Mouse (Mus musculus): ENCODE results near the gene Camta1. TPM values are rescaled to one million over a fixed set of nuclear protein-coding genes. Genes with fewer than 3 reads are reported as not detected.

The Camta1 gene
- polyA plus RNA-seq, 1 experiment = 155 TPM

DNA sequence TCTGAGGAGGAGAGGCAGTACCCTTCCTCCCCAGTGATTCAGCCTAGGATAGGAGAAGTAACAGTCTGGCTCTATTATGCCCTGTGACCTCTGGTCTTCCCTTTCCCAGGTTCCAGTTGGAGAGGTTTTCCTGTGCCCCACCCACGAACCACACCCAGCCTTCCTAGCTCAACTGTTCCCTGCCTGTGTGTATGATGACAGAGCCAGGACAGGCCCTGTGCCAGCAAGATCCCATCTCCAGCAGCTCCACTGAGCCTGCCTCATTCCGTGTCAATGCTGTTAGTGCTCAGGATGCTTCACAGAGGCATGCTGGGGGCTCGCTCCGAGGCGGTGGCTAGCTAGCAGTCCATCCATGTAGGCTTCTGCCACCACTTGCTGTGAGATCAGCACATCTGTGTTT is 321.8 kb downstream of the Camta1 start:
- DNase-seq = peak; percentile 57 to 67
- 30% methylated on average over 5 of the region's 5 CpGs for WGBS
- Histone ChIP-seq H3K4me1 (ENCODE audit: control insufficient read depth, insufficient read depth, low read length) (peaks cover 6% of the 10 kb centered on the region), H3K27ac (ENCODE audit: insufficient read depth, low read length) (no peak overlapping the region), H3K4me3 (replicated peaks; ENCODE audit: insufficient read depth, low read depth, low read length) (no peak overlapping the region), H3K27me3 (ENCODE audit: control insufficient read depth, insufficient read depth, low read length) (no peaks in the 10 kb centered on the region)
- TF ChIP-seq CTCF (IDR thresholded peaks at IDR 0.05; ENCODE audit: borderline replicate concordance, insufficient read depth, low read depth, low read length) = no peak

DNA sequence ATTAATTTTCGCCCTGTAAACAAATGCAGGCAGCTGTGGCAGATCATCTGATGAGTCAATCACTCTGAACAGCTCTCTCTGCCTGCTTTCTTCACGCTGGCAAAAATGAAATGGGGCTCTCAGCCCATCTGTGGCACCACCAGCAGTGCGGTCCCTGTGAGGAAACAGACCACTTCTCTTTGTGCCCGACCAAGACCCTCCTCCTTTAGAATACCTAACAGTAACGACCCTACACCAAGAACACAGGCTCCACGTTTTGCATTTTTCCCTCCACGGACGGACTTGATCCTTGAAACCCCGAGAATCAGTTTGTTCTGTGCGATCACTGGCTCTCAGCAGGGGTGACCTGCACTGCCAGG is 322.5 kb downstream of the Camta1 start:
- no peak overlapping the region for H3K27ac ChIP-seq (ENCODE audit: insufficient read depth, low read length)
- TF ChIP-seq CTCF (IDR thresholded peaks at IDR 0.05; ENCODE audit: borderline replicate concordance, insufficient read depth, low read depth, low read length) (no peak), POLR2A (IDR thresholded peaks at IDR 0.05; ENCODE audit: borderline replicate concordance, insufficient read depth, low read length) (no peak)
- peaks cover 6% of the 10 kb centered on the region for H3K4me1 ChIP-seq (ENCODE audit: control insufficient read depth, insufficient read depth, low read length)
- WGBS = 68% methylated on average over 10 of the region's 10 CpGs
- H3K4me3 ChIP-seq (replicated peaks; ENCODE audit: insufficient read depth, low read depth, low read length) = no peak overlapping the region
- no peaks in the 10 kb centered on the region for H3K27me3 ChIP-seq (ENCODE audit: control insufficient read depth, insufficient read depth, low read length)
- no peak for DNase-seq

DNA sequence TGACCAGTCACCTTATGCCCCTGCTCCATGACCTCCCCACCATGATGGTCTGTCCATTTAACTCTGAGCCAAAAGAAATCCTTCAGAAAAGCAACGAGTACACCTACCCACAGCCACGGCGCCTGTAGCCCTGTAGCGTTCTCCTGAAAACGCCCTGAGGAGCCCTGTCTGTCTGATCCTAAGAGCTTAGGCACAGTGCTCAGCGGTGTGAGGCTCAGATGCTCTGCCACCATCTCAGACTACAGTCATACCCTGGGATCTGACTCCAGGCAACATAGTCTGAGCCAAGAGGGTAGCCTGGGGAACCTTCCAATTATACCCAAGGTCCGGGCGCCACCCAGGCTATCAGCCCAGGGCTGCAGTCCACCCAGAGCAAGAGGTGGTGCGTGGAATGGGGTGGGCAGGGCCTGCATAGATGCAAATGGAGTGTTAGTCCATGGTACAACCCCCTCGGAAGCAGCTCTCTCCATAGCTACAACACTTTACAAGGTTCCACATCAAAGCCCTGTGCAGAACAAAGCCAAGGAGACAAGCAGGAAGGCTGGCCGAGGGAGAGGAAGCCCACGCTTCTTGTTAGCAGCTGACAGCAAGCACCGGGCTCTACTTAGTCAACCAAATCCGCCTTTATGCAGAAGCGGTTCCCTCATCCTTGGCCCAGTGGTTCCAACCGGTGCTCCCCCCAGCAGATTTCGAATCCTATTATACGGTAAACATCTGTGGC is 323.1 kb downstream of the Camta1 start:
- no peaks in the 10 kb centered on the region for H3K27me3 ChIP-seq (ENCODE audit: control insufficient read depth, insufficient read depth, low read length)
- TF ChIP-seq POLR2A (IDR thresholded peaks at IDR 0.05; ENCODE audit: borderline replicate concordance, insufficient read depth, low read length) = no peak
- TF ChIP-seq CTCF (IDR thresholded peaks at IDR 0.05; ENCODE audit: borderline replicate concordance, insufficient read depth, low read depth, low read length) = no peak
- 86% methylated on average over 18 of the region's 18 CpGs for WGBS
- H3K4me3 ChIP-seq (replicated peaks; ENCODE audit: insufficient read depth, low read depth, low read length) = no peak overlapping the region
- no peak for DNase-seq
- no peak overlapping the region for H3K27ac ChIP-seq (ENCODE audit: insufficient read depth, low read length)
- peaks cover 6% of the 10 kb centered on the region for H3K4me1 ChIP-seq (ENCODE audit: control insufficient read depth, insufficient read depth, low read length)

DNA sequence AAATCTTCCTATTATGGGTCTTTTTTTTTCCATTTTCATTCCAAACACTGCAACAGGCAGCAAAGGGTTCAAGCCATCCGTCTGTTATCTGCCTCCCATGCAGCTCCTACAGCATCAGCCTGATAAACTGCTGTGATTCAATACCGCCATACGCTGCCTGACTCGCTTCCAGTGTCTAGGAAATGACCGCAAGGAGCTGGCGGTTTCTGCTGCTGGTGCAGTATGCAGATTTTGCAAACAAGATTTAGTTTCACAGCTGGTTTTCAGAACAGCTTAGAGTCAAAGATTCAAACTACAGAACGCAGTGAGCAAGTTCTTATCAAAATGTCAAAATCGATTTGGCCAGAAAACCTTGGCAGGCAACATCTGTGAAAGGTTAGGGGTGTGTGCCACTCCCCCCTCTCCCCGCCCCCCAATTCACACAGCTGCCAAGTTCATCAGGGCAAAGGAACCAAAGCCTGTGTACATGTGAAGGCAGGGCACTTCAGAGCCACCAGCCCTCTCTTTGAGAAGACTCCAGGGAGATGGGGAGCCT is 325.7 kb downstream of the Camta1 start:
- 67% methylated on average over 9 of the region's 9 CpGs for WGBS
- H3K27ac ChIP-seq (ENCODE audit: insufficient read depth, low read length) = no peak overlapping the region
- peaks cover 6% of the 10 kb centered on the region for H3K4me1 ChIP-seq (ENCODE audit: control insufficient read depth, insufficient read depth, low read length)
- H3K4me3 ChIP-seq (replicated peaks; ENCODE audit: insufficient read depth, low read depth, low read length) = no peak overlapping the region
- H3K27me3 ChIP-seq (ENCODE audit: control insufficient read depth, insufficient read depth, low read length) = no peaks in the 10 kb centered on the region
- TF ChIP-seq POLR2A (IDR thresholded peaks at IDR 0.05; ENCODE audit: borderline replicate concordance, insufficient read depth, low read length) (no peak), CTCF (IDR thresholded peaks at IDR 0.05; ENCODE audit: borderline replicate concordance, insufficient read depth, low read depth, low read length) (no peak)
- no peak for DNase-seq

DNA sequence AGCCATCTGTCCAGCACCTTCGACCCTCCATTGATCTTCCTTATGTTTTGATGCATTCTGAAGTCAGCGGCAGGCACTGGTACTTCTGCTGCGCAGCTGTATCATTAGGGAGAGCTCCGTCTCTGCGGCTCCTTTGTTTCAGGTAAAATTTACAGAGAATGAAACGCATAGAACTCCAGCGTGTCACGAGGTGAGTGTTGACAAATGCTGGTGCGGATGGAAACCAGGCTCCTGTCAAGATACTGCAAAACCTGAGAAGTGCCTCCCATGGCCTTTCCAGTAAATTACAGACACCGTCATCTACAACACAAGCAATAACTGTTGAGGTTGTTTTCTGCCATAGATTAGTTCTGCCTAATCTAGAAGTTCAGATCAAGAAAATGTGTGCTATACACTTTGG is 328.2 kb downstream of the Camta1 start:
- no peak overlapping the region for H3K27ac ChIP-seq (ENCODE audit: insufficient read depth, low read length)
- TF ChIP-seq CTCF (IDR thresholded peaks at IDR 0.05; ENCODE audit: borderline replicate concordance, insufficient read depth, low read depth, low read length) (no peak), POLR2A (IDR thresholded peaks at IDR 0.05; ENCODE audit: borderline replicate concordance, insufficient read depth, low read length) (no peak)
- 84% methylated on average over 10 of the region's 10 CpGs for WGBS
- DNase-seq = no peak
- no peaks in the 10 kb centered on the region for H3K4me1 ChIP-seq (ENCODE audit: control insufficient read depth, insufficient read depth, low read length)
- H3K4me3 ChIP-seq (replicated peaks; ENCODE audit: insufficient read depth, low read depth, low read length) = no peak overlapping the region
- H3K27me3 ChIP-seq (ENCODE audit: control insufficient read depth, insufficient read depth, low read length) = no peaks in the 10 kb centered on the region

DNA sequence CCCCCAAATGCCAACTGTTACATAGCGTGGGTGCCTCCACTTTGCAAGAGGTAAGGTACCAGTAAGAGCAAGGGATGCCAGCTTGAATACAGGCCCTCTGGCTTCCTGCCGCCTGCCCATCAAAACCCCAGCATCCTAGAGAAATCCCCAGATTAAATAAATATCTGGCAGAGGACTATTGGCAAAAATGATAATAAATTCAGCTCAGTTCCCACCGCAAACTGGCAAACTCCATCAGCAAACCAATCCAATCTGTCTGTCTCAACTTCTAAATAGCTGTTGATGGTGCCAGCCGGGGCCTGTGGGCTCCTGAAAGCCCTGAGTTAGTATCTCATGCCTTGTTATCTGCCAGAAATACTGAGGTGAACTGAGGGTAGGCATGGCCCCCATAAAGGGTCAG is 333.2 kb downstream of the Camta1 start:
- WGBS = 79% methylated on average over 4 of the region's 4 CpGs
- H3K4me3 ChIP-seq (replicated peaks; ENCODE audit: insufficient read depth, low read depth, low read length) = no peak overlapping the region
- TF ChIP-seq CTCF (IDR thresholded peaks at IDR 0.05; ENCODE audit: borderline replicate concordance, insufficient read depth, low read depth, low read length) = no peak
- TF ChIP-seq POLR2A (IDR thresholded peaks at IDR 0.05; ENCODE audit: borderline replicate concordance, insufficient read depth, low read length) = no peak

DNA sequence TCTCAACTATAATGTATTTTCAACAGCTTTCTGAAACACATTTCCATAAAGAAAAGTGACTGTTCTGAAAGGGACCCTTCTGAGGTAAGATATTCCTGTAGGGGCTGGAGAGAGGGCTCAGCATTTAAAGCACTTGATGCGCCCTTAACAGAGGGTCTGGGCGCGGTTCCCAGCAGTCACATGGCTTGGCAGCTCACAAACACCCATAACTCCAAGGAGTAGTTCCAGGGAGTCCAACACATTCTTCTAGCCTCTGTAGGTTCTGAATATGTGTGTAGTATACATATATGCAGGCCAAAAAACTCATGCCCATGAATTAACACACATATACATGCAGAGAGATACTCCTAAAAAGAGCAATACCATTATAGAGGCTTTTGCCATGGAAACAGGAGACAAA is 333.9 kb downstream of the Camta1 start:
- Histone ChIP-seq H3K4me3 (replicated peaks; ENCODE audit: insufficient read depth, low read depth, low read length) (no peak overlapping the region), H3K4me1 (ENCODE audit: control insufficient read depth, insufficient read depth, low read length) (no peaks in the 10 kb centered on the region), H3K27me3 (ENCODE audit: control insufficient read depth, insufficient read depth, low read length) (no peaks in the 10 kb centered on the region), H3K27ac (ENCODE audit: insufficient read depth, low read length) (no peak overlapping the region)
- TF ChIP-seq POLR2A (IDR thresholded peaks at IDR 0.05; ENCODE audit: borderline replicate concordance, insufficient read depth, low read length) (no peak), CTCF (IDR thresholded peaks at IDR 0.05; ENCODE audit: borderline replicate concordance, insufficient read depth, low read depth, low read length) (no peak)
- DNase-seq = no peak
- WGBS = 75% methylated on average over 3 of the region's 3 CpGs

More for the DNA sequence above, 333.2 kb downstream of the Camta1 start:
- no peak overlapping the region for H3K27ac ChIP-seq (ENCODE audit: insufficient read depth, low read length)
- no peaks in the 10 kb centered on the region for H3K27me3 ChIP-seq (ENCODE audit: control insufficient read depth, insufficient read depth, low read length)
- DNase-seq = no peak
- no peaks in the 10 kb centered on the region for H3K4me1 ChIP-seq (ENCODE audit: control insufficient read depth, insufficient read depth, low read length)

DNA sequence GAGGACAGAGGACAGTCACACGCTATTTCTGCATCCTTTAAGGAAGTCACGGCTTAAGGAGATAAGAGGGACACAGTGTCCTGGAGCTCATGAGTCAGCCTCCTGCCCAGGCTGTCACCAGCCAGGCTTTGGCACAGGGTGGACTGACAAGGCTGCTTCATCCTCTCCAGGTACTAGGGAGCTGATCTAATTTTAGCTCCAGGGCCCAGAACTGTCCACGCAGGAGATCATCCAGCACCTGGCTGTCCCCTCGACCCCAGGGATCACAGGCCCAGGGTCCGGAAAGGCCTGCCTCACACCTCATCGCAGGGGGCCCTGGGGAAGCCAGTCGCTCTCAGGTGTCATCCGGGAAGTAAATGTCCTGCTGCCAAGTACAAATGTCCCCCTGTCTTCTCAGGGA is 341.6 kb downstream of the Camta1 start:
- 6% methylated on average over 8 of the region's 8 CpGs for WGBS
- Histone ChIP-seq H3K27ac (ENCODE audit: insufficient read depth, low read length) (peak overlapping the region; percentile 32; the same call in 1 of the 2 replicates), H3K4me1 (ENCODE audit: control insufficient read depth, insufficient read depth, low read length) (peaks cover 38% of the 10 kb centered on the region), H3K4me3 (replicated peaks; ENCODE audit: insufficient read depth, low read depth, low read length) (no peak overlapping the region), H3K27me3 (ENCODE audit: control insufficient read depth, insufficient read depth, low read length) (no peaks in the 10 kb centered on the region)
- DNase-seq = peak; percentile 86 to 92
- TF ChIP-seq POLR2A (IDR thresholded peaks at IDR 0.05; ENCODE audit: borderline replicate concordance, insufficient read depth, low read length) (no peak), CTCF (IDR thresholded peaks at IDR 0.05; ENCODE audit: borderline replicate concordance, insufficient read depth, low read depth, low read length) (no peak)
